In genomic region chr11:3292062-3292421, GRCm38 (mm10) we compare ENCODE assay signal across 8 mouse cellular contexts. TPM values are rescaled to one million over a fixed set of nuclear protein-coding genes. Genes with fewer than 3 reads are reported as not detected.
DNase-seq lines count a peak whose midpoint lies in the region; ATAC-seq and TF ChIP-seq lines count a peak whose summit lies in the region.

No protein-coding gene starts in this region.

- peak overlapping the region; percentile 100 for H3K27ac ChIP-seq in forebrain, embryonic 13.5 days
- peak overlapping the region; percentile 100 for H3K27ac ChIP-seq in hindbrain, embryonic 13.5 days
- peak overlapping the region; percentile 99 for H3K27ac ChIP-seq in liver, embryonic 11.5 days (ENCODE audit: low read depth, low read length)

- H3K79me2 ChIP-seq in myocyte (ENCODE audit: control insufficient read depth, insufficient read depth), result peaks cover 45% of the 10 kb centered on the region

- no peaks in the 10 kb centered on the region for H3K27me3 ChIP-seq in forebrain, embryonic 13.5 days
- no peaks in the 10 kb centered on the region for H3K27me3 ChIP-seq in hindbrain, embryonic 13.5 days
- no peaks in the 10 kb centered on the region for H3K27me3 ChIP-seq in liver, embryonic 11.5 days (replicated peaks; ENCODE audit: control insufficient read depth, insufficient read depth, low read length)
- H3K27me3 ChIP-seq in myocyte (ENCODE audit: control insufficient read depth, insufficient read depth, insufficient read length), result no peaks in the 10 kb centered on the region

- no peaks in the 10 kb centered on the region for H3K9me3 ChIP-seq in forebrain, embryonic 13.5 days (replicated peaks)
- no peaks in the 10 kb centered on the region for H3K9me3 ChIP-seq in hindbrain, embryonic 13.5 days
- H3K9me3 ChIP-seq in liver, embryonic 11.5 days (ENCODE audit: control insufficient read depth, low read length), result no peaks in the 10 kb centered on the region; the same call in 1 of the 2 replicates

- H3ac ChIP-seq in myocyte (ENCODE audit: control insufficient read depth, insufficient read length), result peak overlapping the region; percentile 79

- peak overlapping the region; percentile 86 for H3K4me3 ChIP-seq in forebrain, embryonic 13.5 days
- H3K4me3 ChIP-seq in hindbrain, embryonic 13.5 days, result peak overlapping the region; percentile 82
- peak overlapping the region; percentile 93 for H3K4me3 ChIP-seq in liver, embryonic 11.5 days (ENCODE audit: low read depth, low read length)
- peak overlapping the region; percentile 62 for H3K4me3 ChIP-seq in myocyte

- H3K4me1 ChIP-seq in forebrain, embryonic 13.5 days, result peaks cover 68% of the 10 kb centered on the region
- peaks cover 69% of the 10 kb centered on the region for H3K4me1 ChIP-seq in hindbrain, embryonic 13.5 days (replicated peaks)
- H3K4me1 ChIP-seq in liver, embryonic 11.5 days (replicated peaks; ENCODE audit: control insufficient read depth, insufficient read depth, low read length), result peaks cover 41% of the 10 kb centered on the region

- TF ChIP-seq CTCF in brain, embryonic 14.5 days (IDR thresholded peaks at IDR 0.05; ENCODE audit: borderline replicate concordance, extremely low read depth, insufficient read depth, insufficient read length), result no peak

- peak overlapping the region; percentile 100 for H3K4me2 ChIP-seq in forebrain, embryonic 13.5 days
- H3K4me2 ChIP-seq in hindbrain, embryonic 13.5 days, result peak overlapping the region; percentile 100
- peak overlapping the region; percentile 100 for H3K4me2 ChIP-seq in liver, embryonic 11.5 days
- H3K4me2 ChIP-seq in myocyte (ENCODE audit: low read depth), result peak overlapping the region; percentile 100

- 0% methylated on average over 7 of the region's 8 CpGs for WGBS in forebrain, embryonic 13.5 days
- 2% methylated on average over 8 of the region's 8 CpGs for WGBS in hindbrain, embryonic 13.5 days
- 0% methylated on average over 8 of the region's 8 CpGs for WGBS in liver, embryonic 11.5 days

- peak; percentile 37 to 60 for DNase-seq in layer of hippocampus, postnatal 10 days (ENCODE audit: low spot score in 2 of 2)
- no peak for DNase-seq in layer of hippocampus, adult 9-10 months (ENCODE audit: low spot score)
- peak; percentile 87 for DNase-seq in brain, embryonic 14.5 days (ENCODE audit: low read depth)
- DNase-seq in liver, embryonic 11.5 days (ENCODE audit: low spot score), result peak; percentile 85
- peak; percentile 75 to 77 for DNase-seq in thymus, postnatal 10 days (ENCODE audit: low spot score in 2 of 2)

- peak; percentile 7; the same call in 1 of the 2 replicates for TF ChIP-seq POLR2A in brain, embryonic 14.5 days (IDR thresholded peaks at IDR 0.05; ENCODE audit: borderline replicate concordance, extremely low read depth, insufficient read depth, insufficient read length, poor library complexity, severe bottlenecking)
- peak; percentile 17 for TF ChIP-seq POLR2A in myocyte (IDR thresholded peaks at IDR 0.05; ENCODE audit: insufficient read length, low read depth)

- peak overlapping the region; percentile 95 for H3K9ac ChIP-seq in forebrain, embryonic 13.5 days
- peak overlapping the region; percentile 96 for H3K9ac ChIP-seq in hindbrain, embryonic 13.5 days
- peak overlapping the region; percentile 90 for H3K9ac ChIP-seq in liver, embryonic 11.5 days (ENCODE audit: low read depth, low read length)

- ATAC-seq in forebrain, embryonic 13.5 days, result peak; percentile 9
- ATAC-seq in hindbrain, embryonic 13.5 days (ENCODE audit: low FRiP score), result no peak
- peak; percentile 50 for ATAC-seq in liver, embryonic 11.5 days (replicated peaks; ENCODE audit: low FRiP score)

- H3K36me3 ChIP-seq in forebrain, embryonic 13.5 days (ENCODE audit: poor library complexity, severe bottlenecking), result peaks cover 41% of the 10 kb centered on the region
- peaks cover 37% of the 10 kb centered on the region for H3K36me3 ChIP-seq in hindbrain, embryonic 13.5 days
- peaks cover 41% of the 10 kb centered on the region for H3K36me3 ChIP-seq in liver, embryonic 11.5 days (ENCODE audit: control insufficient read depth, insufficient read depth, low read length)
- peaks cover 12% of the 10 kb centered on the region for H3K36me3 ChIP-seq in myocyte (ENCODE audit: control insufficient read depth, insufficient read depth)

TF ChIP-seq in myocyte, 11 proteins besides CTCF, POLR2A, EP300 and RAD21:
- TF ChIP-seq REST (IDR thresholded peaks at IDR 0.05; ENCODE audit: insufficient read depth, insufficient read length) (no peak), TCF12 (IDR thresholded peaks at IDR 0.05; ENCODE audit: insufficient read depth, poor library complexity, severe bottlenecking) (no peak), MYOD1 (IDR thresholded peaks at IDR 0.05; ENCODE audit: control insufficient read depth in 1 of 3, insufficient read length in 2 of 3, low read depth in 2 of 3) (no peak), USF1 (IDR thresholded peaks at IDR 0.05; ENCODE audit: low read depth) (no peak), MAX (IDR thresholded peaks at IDR 0.05; ENCODE audit: low read depth) (no peak), TCF3 (IDR thresholded peaks at IDR 0.05; ENCODE audit: insufficient read length, low read depth) (no peak), CEBPB (IDR thresholded peaks at IDR 0.05; ENCODE audit: insufficient read depth, poor library complexity, severe bottlenecking) (no peak), POLR2AphosphoS2 (IDR thresholded peaks at IDR 0.05; ENCODE audit: insufficient read length, low read depth) (no peak), E2F4 (IDR thresholded peaks at IDR 0.05; ENCODE audit: insufficient read depth) (no peak)

RNA-seq across cellular contexts. Expression of gene Patz1, which starts 3.4 kb away (rescaled TPM):
- total RNA-seq in layer of hippocampus, postnatal 10 days (2021), result 10 to 100 TPM; 54.0 to 57.7 TPM
- polyA plus RNA-seq in brain, embryonic 14.5 days (2012; rRNA removed), result 96.7 and 102 TPM in 2 replicates
- polyA plus RNA-seq in forebrain, embryonic 13.5 days (2015; fragmentation: Nextera tagmentation; extraction: Ambion mirVana), result 77.6 and 85.1 TPM in 2 replicates
- 69.6 TPM in 2 replicates for polyA plus RNA-seq in hindbrain, embryonic 13.5 days (2015; fragmentation: Nextera tagmentation; extraction: Ambion mirVana)
- polyA plus RNA-seq in liver, embryonic 11.5 days (2014; fragmentation: Nextera tagmentation; extraction: Ambion mirVana), result 42.8 and 44.2 TPM in 2 replicates
- polyA plus RNA-seq in myocyte (2012; fragmentation: generic; extraction: Trizol), result 14.5 TPM

RNA-seq across cellular contexts. Expression of gene Drg1, which starts 25.8 kb away (rescaled TPM):
- total RNA-seq in layer of hippocampus, postnatal 10 days (2021), result 10 to 100 TPM; 94.5 to 98.3 TPM
- 85.8 and 96.3 TPM in 2 replicates for polyA plus RNA-seq in brain, embryonic 14.5 days (2012; rRNA removed)
- 290 and 298 TPM in 2 replicates for polyA plus RNA-seq in forebrain, embryonic 13.5 days (2015; fragmentation: Nextera tagmentation; extraction: Ambion mirVana)
- polyA plus RNA-seq in hindbrain, embryonic 13.5 days (2015; fragmentation: Nextera tagmentation; extraction: Ambion mirVana), result 235 and 243 TPM in 2 replicates
- polyA plus RNA-seq in liver, embryonic 11.5 days (2014; fragmentation: Nextera tagmentation; extraction: Ambion mirVana), result 249 and 261 TPM in 2 replicates
- 109 TPM for polyA plus RNA-seq in myocyte (2012; fragmentation: generic; extraction: Trizol)

RNA-seq across cellular contexts. Expression of gene Pik3ip1, which starts 38.2 kb away (rescaled TPM):
- 10 to 100 TPM; 27.0 to 27.4 TPM for total RNA-seq in layer of hippocampus, postnatal 10 days (2021)
- 17.0 and 24.6 TPM in 2 replicates for polyA plus RNA-seq in brain, embryonic 14.5 days (2012; rRNA removed)
- polyA plus RNA-seq in forebrain, embryonic 13.5 days (2015; fragmentation: Nextera tagmentation; extraction: Ambion mirVana), result 18.7 and 22.8 TPM in 2 replicates
- polyA plus RNA-seq in hindbrain, embryonic 13.5 days (2015; fragmentation: Nextera tagmentation; extraction: Ambion mirVana), result 25.4 and 25.5 TPM in 2 replicates
- 3.5 and 3.8 TPM in 2 replicates for polyA plus RNA-seq in liver, embryonic 11.5 days (2014; fragmentation: Nextera tagmentation; extraction: Ambion mirVana)
- 5.8 TPM for polyA plus RNA-seq in myocyte (2012; fragmentation: generic; extraction: Trizol)
